Mouse (Mus musculus) hindbrain, embryonic 15.5 days (tissue): ENCODE data around the gene Gm49405. TPM values are rescaled to one million over a fixed set of nuclear protein-coding genes. Genes with fewer than 3 reads are reported as not detected.

Experiments
- ATAC-seq: fragments of 200-750 bp; cut with Nextera tagmentation; 2 replicates; pipeline ENCODE4 v1.8.0; 2017; ENCODE audit warnings: low read depth, moderate number of reproducible peaks, moderate TSS enrichment; ENCODE audit not compliant: low FRiP score
- H3K27ac ChIP-seq: fragments of 300-500 bp; sonication (generic); replicated peaks from 2 replicates; pipeline ENCODE4 v1.5.1; 2015; ENCODE audit warnings: mild to moderate bottlenecking, inconsistent platforms
- H3K27me3 ChIP-seq: fragments of 300-500 bp; sonication (generic); 2 replicates; pipeline ENCODE4 v1.6.1; 2015; ENCODE audit warnings: control low read depth, inconsistent platforms
- H3K36me3 ChIP-seq: fragments of 300-500 bp; sonication (generic); 2 replicates; pipeline ENCODE4 v1.6.1; 2015; ENCODE audit warnings: control low read depth, inconsistent platforms
- H3K4me1 ChIP-seq: fragments of 300-500 bp; sonication (generic); replicated peaks from 2 replicates; pipeline ENCODE4 v1.6.1; 2015; ENCODE audit warnings: control low read depth, inconsistent platforms
- H3K4me2 ChIP-seq: fragments of 300-500 bp; sonication (generic); 2 replicates; pipeline ENCODE4 v1.6.1; 2015; ENCODE audit warnings: moderate library complexity, mild to moderate bottlenecking, inconsistent platforms
- H3K4me3 ChIP-seq: fragments of 300-500 bp; sonication (generic); 2 replicates; pipeline ENCODE4 v1.5.1; 2015; ENCODE audit warnings: mild to moderate bottlenecking, inconsistent platforms
- H3K9ac ChIP-seq: fragments of 300-500 bp; sonication (generic); 2 replicates; pipeline ENCODE4 v1.6.1; 2015; ENCODE audit warnings: inconsistent platforms
- H3K9me3 ChIP-seq: fragments of 300-500 bp; sonication (generic); 2 replicates; pipeline ENCODE4 v1.6.1; 2016; ENCODE audit warnings: control low read depth, inconsistent platforms
- WGBS: fragments of 180-500 bp; shearing (Covaris S2); methylation state at CpG from one replicate; pipeline ENCODE4 v1.1.7; 2015; 5-methylcytosine and 5-hydroxymethylcytosine counted together
- polyA plus RNA-seq: library from polyadenylated mRNA; unstranded; fragments of >200 nt; fragmentation: Nextera tagmentation; extraction: Ambion mirVana; gene quantifications from 2 replicates; pipeline ENCODE4 v1.2.1, GENCODE M21; 2015

Gene Gm49405
- polyA plus RNA-seq, 1 experiment from 2014 or later = 5.5 TPM

DNA sequence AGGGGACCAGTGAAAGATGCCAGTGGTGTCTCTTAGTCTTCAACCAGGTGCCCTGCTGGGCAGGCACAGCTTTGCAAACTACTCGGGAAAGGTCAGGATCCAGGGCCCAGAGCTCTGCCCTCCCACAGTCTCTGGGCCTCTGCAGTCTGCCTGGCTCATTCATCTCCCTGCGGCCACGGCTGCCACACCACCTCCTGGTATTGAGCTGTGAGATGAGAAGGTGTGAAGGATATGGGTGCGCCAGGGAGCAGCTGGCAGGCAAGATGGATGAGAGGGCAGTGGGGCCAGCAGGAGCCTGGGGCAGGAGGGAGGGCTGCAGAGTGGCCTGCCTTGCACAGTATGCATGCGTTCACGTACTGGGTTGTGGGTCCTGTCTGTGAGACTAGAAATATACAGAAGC lies 9.6 kb upstream of the Gm49405 start:
- H3K27me3 ChIP-seq = no peaks in the 10 kb centered on the region
- H3K4me2 ChIP-seq = no peak overlapping the region
- no peaks in the 10 kb centered on the region for H3K9me3 ChIP-seq
- 43% methylated on average over 6 of the region's 6 CpGs for WGBS
- ATAC-seq = no peak
- H3K4me3 ChIP-seq = no peak overlapping the region
- no peaks in the 10 kb centered on the region for H3K36me3 ChIP-seq
- no peak overlapping the region for H3K9ac ChIP-seq
- H3K27ac ChIP-seq = no peak overlapping the region
- H3K4me1 ChIP-seq = no peaks in the 10 kb centered on the region

DNA sequence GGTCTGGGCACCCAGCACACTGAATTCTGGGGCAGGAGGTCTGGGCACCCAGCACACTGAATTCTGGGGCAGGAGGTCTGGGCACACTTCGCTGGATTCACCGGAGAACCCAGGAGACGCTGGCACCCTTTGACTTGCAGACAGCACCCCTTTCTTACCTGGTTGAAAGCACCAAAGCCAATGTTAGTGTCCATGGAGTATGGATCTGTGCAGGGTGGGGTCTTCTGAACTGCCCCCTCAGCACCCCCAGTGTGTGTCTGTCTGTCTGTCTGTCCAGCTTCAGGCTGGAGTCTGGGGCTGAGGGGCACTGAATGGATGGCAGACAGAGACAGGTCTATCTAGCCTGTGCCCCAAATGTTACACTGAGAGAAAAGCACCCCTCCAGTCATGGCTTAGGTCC lies 8.9 kb upstream of the Gm49405 start:
- Histone ChIP-seq H3K9me3 (no peaks in the 10 kb centered on the region), H3K4me2 (no peak overlapping the region), H3K27ac (no peak overlapping the region), H3K4me3 (no peak overlapping the region), H3K4me1 (no peaks in the 10 kb centered on the region), H3K27me3 (no peaks in the 10 kb centered on the region), H3K36me3 (no peaks in the 10 kb centered on the region), H3K9ac (no peak overlapping the region)
- ATAC-seq = no peak
- 92% methylated on average over 3 of the region's 3 CpGs for WGBS

- H3K4me2 ChIP-seq = no peak overlapping the region
- no peak overlapping the region for H3K27ac ChIP-seq
- no peak overlapping the region for H3K9ac ChIP-seq
- no peak for ATAC-seq
- H3K4me3 ChIP-seq = no peak overlapping the region
- no peaks in the 10 kb centered on the region for H3K27me3 ChIP-seq
- H3K4me1 ChIP-seq = no peaks in the 10 kb centered on the region
- no peaks in the 10 kb centered on the region for H3K9me3 ChIP-seq
- 80% methylated on average over 3 of the region's 3 CpGs for WGBS
- no peaks in the 10 kb centered on the region for H3K36me3 ChIP-seq
Measured at GRCm38 (mm10) chr19:3991966-3992365, 8.5 kb upstream of the Gm49405 start.

- Histone ChIP-seq H3K27me3 (no peaks in the 10 kb centered on the region), H3K4me1 (no peaks in the 10 kb centered on the region), H3K36me3 (no peaks in the 10 kb centered on the region), H3K4me2 (no peak within 1 kb of the TSS), H3K9me3 (no peaks in the 10 kb centered on the region), H3K4me3 (no peak within 1 kb of the TSS), H3K27ac (no peak within 1 kb of the TSS), H3K9ac (no peak within 1 kb of the TSS)
- WGBS = 63% methylated on average over 5 of the region's 5 CpGs
- no peak for ATAC-seq
Measured at GRCm38 (mm10) chr19:3992416-3992815, 8.0 kb upstream of the Gm49405 start, which contains the start of gene Tbx10. Tbx10 (plus strand) TSS chr19:3992752.

GRCm38 (mm10) chr19:3994932-3995331 lies 5.5 kb upstream of the Gm49405 start:
- H3K36me3 ChIP-seq = no peaks in the 10 kb centered on the region
- H3K27me3 ChIP-seq = no peaks in the 10 kb centered on the region
- H3K4me2 ChIP-seq = no peak overlapping the region
- 69% methylated on average over 6 of the region's 6 CpGs for WGBS
- H3K27ac ChIP-seq = no peak overlapping the region
- ATAC-seq = no peak
- H3K4me3 ChIP-seq = no peak overlapping the region
- H3K9me3 ChIP-seq = no peaks in the 10 kb centered on the region
- H3K9ac ChIP-seq = no peak overlapping the region
- H3K4me1 ChIP-seq = peaks cover 11% of the 10 kb centered on the region

- Histone ChIP-seq H3K27me3 (no peaks in the 10 kb centered on the region), H3K4me3 (no peak overlapping the region), H3K36me3 (no peaks in the 10 kb centered on the region), H3K9ac (no peak overlapping the region), H3K4me2 (no peak overlapping the region), H3K4me1 (peaks cover 12% of the 10 kb centered on the region), H3K27ac (no peak overlapping the region), H3K9me3 (no peaks in the 10 kb centered on the region)
- ATAC-seq = no peak
- 92% methylated on average over 3 of the region's 3 CpGs for WGBS
Measured at GRCm38 (mm10) chr19:3995505-3995904, 4.9 kb upstream of the Gm49405 start.

GRCm38 (mm10) chr19:3996106-3996505 lies 4.3 kb upstream of the Gm49405 start:
- ATAC-seq = no peak
- Histone ChIP-seq H3K4me2 (no peak overlapping the region), H3K36me3 (no peaks in the 10 kb centered on the region), H3K27me3 (no peaks in the 10 kb centered on the region), H3K27ac (no peak overlapping the region), H3K9me3 (no peaks in the 10 kb centered on the region), H3K9ac (no peak overlapping the region), H3K4me1 (peaks cover 15% of the 10 kb centered on the region), H3K4me3 (no peak overlapping the region)
- 75% methylated on average over 7 of the region's 7 CpGs for WGBS

- 87% methylated on average over 8 of the region's 8 CpGs for WGBS
- Histone ChIP-seq H3K27me3 (no peaks in the 10 kb centered on the region), H3K9me3 (no peaks in the 10 kb centered on the region), H3K36me3 (no peaks in the 10 kb centered on the region), H3K4me3 (no peak overlapping the region), H3K4me1 (peaks cover 22% of the 10 kb centered on the region), H3K4me2 (no peak overlapping the region), H3K9ac (no peak overlapping the region), H3K27ac (no peak overlapping the region)
- ATAC-seq = no peak
Measured at GRCm38 (mm10) chr19:3996747-3997146, 3.7 kb upstream of the Gm49405 start.

GRCm38 (mm10) chr19:3997231-3997630 lies 3.2 kb upstream of the Gm49405 start:
- H3K4me2 ChIP-seq = no peak overlapping the region
- no peak overlapping the region for H3K9ac ChIP-seq
- ATAC-seq = no peak
- no peaks in the 10 kb centered on the region for H3K9me3 ChIP-seq
- H3K4me1 ChIP-seq = peaks cover 24% of the 10 kb centered on the region
- H3K27ac ChIP-seq = no peak overlapping the region
- WGBS = 63% methylated on average over 8 of the region's 8 CpGs
- no peaks in the 10 kb centered on the region for H3K36me3 ChIP-seq
- no peaks in the 10 kb centered on the region for H3K27me3 ChIP-seq
- H3K4me3 ChIP-seq = no peak overlapping the region

GRCm38 (mm10) chr19:3998335-3998734 lies 2.1 kb upstream of the Gm49405 start:
- Histone ChIP-seq H3K9me3 (no peaks in the 10 kb centered on the region), H3K9ac (no peak overlapping the region), H3K27me3 (no peaks in the 10 kb centered on the region), H3K4me2 (no peak overlapping the region), H3K4me1 (peaks cover 24% of the 10 kb centered on the region), H3K4me3 (no peak overlapping the region), H3K27ac (no peak overlapping the region), H3K36me3 (no peaks in the 10 kb centered on the region)
- no peak for ATAC-seq
- 80% methylated on average over 8 of the region's 8 CpGs for WGBS

DNA sequence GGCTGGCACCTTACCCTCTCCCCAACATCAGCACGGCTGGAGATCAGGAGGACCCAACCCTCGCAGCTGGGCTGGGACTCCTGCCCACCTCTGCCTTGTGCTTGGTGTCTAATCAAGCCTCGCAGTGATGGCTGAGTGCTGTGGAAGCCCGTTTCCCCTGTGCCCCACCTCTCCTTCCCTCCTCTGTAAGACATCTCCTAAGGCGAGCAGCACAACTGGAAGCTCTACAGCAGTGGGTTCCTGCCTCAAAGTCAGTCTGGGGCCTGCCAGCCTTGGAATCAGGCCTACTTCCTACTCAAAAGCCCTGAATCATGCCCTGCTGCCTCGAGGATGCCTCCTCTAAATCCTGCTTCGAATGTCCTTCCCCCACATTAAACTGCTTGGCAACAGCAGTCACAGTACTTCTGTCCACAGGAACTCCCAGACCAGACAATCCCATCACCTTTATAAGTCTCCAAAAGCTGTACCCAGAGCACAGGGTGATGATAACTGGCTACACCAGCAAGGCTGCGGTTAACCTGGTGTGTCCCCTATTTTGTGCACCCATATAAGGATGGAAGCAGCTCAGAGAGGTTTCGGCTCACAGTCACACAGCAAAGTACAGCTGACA lies 1.2 kb upstream of the Gm49405 start:
- Histone ChIP-seq H3K27me3 (no peaks in the 10 kb centered on the region), H3K4me3 (peak overlapping the region; percentile 63; the same call in 1 of the 2 replicates), H3K36me3 (no peaks in the 10 kb centered on the region), H3K4me2 (peak overlapping the region; percentile 81), H3K4me1 (peaks cover 24% of the 10 kb centered on the region), H3K9me3 (no peaks in the 10 kb centered on the region), H3K9ac (no peak overlapping the region), H3K27ac (no peak overlapping the region)
- WGBS = 85% methylated on average over 9 of the region's 9 CpGs
- no peak for ATAC-seq

- WGBS = 14% methylated on average over 17 of the region's 17 CpGs
Measured at GRCm38 (mm10) chr19:4000949-4001525, 611 bp downstream of the Gm49405 start.

DNA sequence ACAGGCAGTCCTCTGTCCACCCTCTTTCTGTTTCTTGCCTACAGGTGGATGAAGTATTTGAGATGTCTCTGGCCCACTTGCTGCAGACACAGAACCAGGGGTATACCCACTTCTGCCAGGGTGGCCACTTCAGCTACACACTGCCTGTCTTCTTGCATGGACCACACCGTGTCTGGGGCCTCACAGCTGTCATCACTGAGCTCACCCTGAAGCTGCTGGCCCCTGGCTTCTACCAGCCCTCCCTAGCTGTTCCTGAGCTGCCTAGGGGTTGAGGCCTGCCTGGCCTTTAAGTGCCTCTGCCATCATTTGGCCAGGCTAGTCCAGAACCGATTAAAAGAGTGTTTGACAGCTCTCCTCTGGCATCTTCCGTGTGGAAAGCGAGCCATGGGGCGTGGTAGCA lies 1.3 kb downstream of the Gm49405 start:
- Histone ChIP-seq H3K9ac (peak overlapping the region; percentile 80; the same call in 1 of the 2 replicates), H3K9me3 (no peaks in the 10 kb centered on the region), H3K4me3 (no peak overlapping the region), H3K27ac (no peak overlapping the region), H3K27me3 (no peaks in the 10 kb centered on the region), H3K36me3 (peaks cover 9% of the 10 kb centered on the region), H3K4me2 (peak overlapping the region; percentile 81), H3K4me1 (peaks cover 24% of the 10 kb centered on the region)
- no peak for ATAC-seq
- 86% methylated on average over 5 of the region's 5 CpGs for WGBS

More at GRCm38 (mm10) chr19:4000949-4001525, 611 bp downstream of the Gm49405 start:
- Histone ChIP-seq H3K36me3 (peaks cover 3% of the 10 kb centered on the region), H3K27ac (peak overlapping the region; percentile 96), H3K27me3 (no peaks in the 10 kb centered on the region), H3K9ac (peak overlapping the region; percentile 80), H3K4me1 (peaks cover 24% of the 10 kb centered on the region), H3K9me3 (no peaks in the 10 kb centered on the region), H3K4me2 (peak overlapping the region; percentile 81), H3K4me3 (peak overlapping the region; percentile 63)
- peak; percentile 5; the same call in 1 of the 2 replicates for ATAC-seq
